Mouse (Mus musculus) lung, embryonic 16.5 days (tissue): Measurements from ENCODE around the gene Slc16a12. TPM values are rescaled to one million over a fixed set of nuclear protein-coding genes. Genes with fewer than 3 reads are reported as not detected.
A peak's percentile ranks its signal among the peaks of the same experiment; 100 is the strongest.
"Not testable (repeated sequence)": the region's sequence is repeated elsewhere in the genome, so short reads cannot be mapped to it uniquely, and the experiment has no call there.

Experiments
- ATAC-seq: fragments of 200-750 bp; cut with Nextera tagmentation; 2 replicates; pipeline ENCODE4 v1.8.0; 2017; ENCODE audit warnings: low read depth, mild to moderate bottlenecking, moderate library complexity
- H3K27ac ChIP-seq: fragments of 300-500 bp; sonication (generic); 2 replicates; pipeline ENCODE4 v1.5.1; 2014; ENCODE audit warnings: mild to moderate bottlenecking, control low read depth, low read length
- H3K27me3 ChIP-seq: fragments of 300-500 bp; sonication (generic); 2 replicates; pipeline ENCODE4 v1.6.1; 2014; ENCODE audit warnings: low read depth, low read length, mixed read lengths; ENCODE audit not compliant: control insufficient read depth, insufficient read depth
- H3K36me3 ChIP-seq: fragments of 300-500 bp; sonication (generic); 2 replicates; pipeline ENCODE4 v1.6.1; 2014; ENCODE audit warnings: low read length; ENCODE audit not compliant: control insufficient read depth, insufficient read depth
- H3K4me1 ChIP-seq: fragments of 300-500 bp; sonication (generic); replicated peaks from 2 replicates; pipeline ENCODE4 v1.6.1; 2014; ENCODE audit warnings: low read length, mixed read lengths; ENCODE audit not compliant: control insufficient read depth, insufficient read depth
- H3K4me2 ChIP-seq: fragments of 300-500 bp; sonication (generic); 2 replicates; pipeline ENCODE4 v1.6.1; 2014; ENCODE audit warnings: low read depth, low read length, control low read depth
- H3K4me3 ChIP-seq: fragments of 300-500 bp; sonication (generic); 2 replicates; pipeline ENCODE4 v1.5.1; 2014; ENCODE audit warnings: mild to moderate bottlenecking, low read length, control low read depth
- H3K9ac ChIP-seq: fragments of 300-500 bp; sonication (generic); 2 replicates; pipeline ENCODE4 v1.6.1; 2014; ENCODE audit warnings: low read length, control low read depth
- H3K9me3 ChIP-seq: fragments of 300-500 bp; sonication (generic); 2 replicates; pipeline ENCODE4 v1.6.1; 2016; ENCODE audit warnings: low read length; ENCODE audit not compliant: control insufficient read depth
- WGBS: fragments of 180-500 bp; shearing (Covaris S2); extraction: QIAGEN DNeasy Blood & Tissue Kit; methylation state at CpG from one replicate; pipeline ENCODE4 v1.1.7; 2014; 5-methylcytosine and 5-hydroxymethylcytosine counted together
- polyA plus RNA-seq: library from polyadenylated mRNA; unstranded; fragments of >200 nt; fragmentation: Nextera tagmentation; extraction: Ambion mirVana; gene quantifications from 2 replicates; pipeline ENCODE4 v1.2.1, GENCODE M21; 2015

Gene Slc16a12
- polyA plus RNA-seq, 1 experiment from 2014 or later, result 16.0 TPM

DNA sequence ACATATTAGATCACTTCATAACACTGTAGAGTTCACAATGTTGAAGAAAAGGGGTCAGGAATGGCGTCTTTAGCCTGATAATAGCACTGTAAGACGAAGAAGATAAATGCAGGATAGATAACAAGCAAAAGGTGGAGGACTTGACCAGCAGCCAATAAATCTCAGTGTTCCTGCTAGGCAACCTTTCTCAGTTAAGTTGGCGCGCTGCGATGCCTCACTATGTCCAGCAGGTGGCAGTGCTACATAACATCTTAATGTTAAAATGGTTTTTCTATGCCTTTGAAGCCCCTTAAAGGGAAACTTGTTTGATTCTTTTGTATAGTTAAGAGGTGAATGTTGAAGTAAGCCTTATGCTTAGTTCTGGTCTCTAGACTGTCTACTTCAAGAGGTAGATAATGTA lies 81.0 kb downstream of the Slc16a12 start:
- Histone ChIP-seq H3K4me2 (no peak overlapping the region), H3K4me1 (no peaks in the 10 kb centered on the region), H3K9me3 (no peaks in the 10 kb centered on the region), H3K27me3 (no peaks in the 10 kb centered on the region), H3K27ac (no peak overlapping the region), H3K4me3 (no peak overlapping the region), H3K36me3 (no peaks in the 10 kb centered on the region), H3K9ac (no peak overlapping the region)
- WGBS, result under 1% methylated on average over 5 of the region's 5 CpGs
- no peak for ATAC-seq

GRCm38 (mm10) chr19:34662740-34663139 lies 84.3 kb downstream of the Slc16a12 start:
- Histone ChIP-seq H3K9me3 (no peaks in the 10 kb centered on the region), H3K4me1 (no peaks in the 10 kb centered on the region), H3K4me3 (no peak overlapping the region), H3K4me2 (no peak overlapping the region), H3K9ac (no peak overlapping the region), H3K36me3 (no peaks in the 10 kb centered on the region), H3K27ac (no peak overlapping the region), H3K27me3 (no peaks in the 10 kb centered on the region)
- no peak for ATAC-seq
- 41% methylated on average over 5 of the region's 5 CpGs for whole genome bisulfite sequencing

DNA sequence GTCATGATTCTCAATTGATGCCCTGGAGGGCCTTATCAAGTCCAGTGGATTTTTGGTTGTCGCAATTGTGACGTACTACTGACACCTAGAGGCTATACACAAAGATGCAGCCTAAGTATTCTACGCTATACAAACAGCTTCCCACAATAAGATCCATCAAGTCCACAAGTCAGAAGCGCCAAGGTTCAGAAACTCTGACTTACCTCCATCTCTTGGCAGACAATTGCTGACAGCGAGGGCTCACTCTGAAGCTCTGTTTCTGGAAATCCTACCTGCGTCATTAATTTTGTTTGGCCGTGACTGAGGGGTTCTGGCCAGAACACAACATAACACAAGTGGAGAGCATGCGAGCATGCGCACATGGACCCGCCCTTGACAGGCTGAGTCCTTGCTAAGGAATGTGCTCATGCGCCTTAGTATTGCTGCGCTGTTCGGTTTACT lies 85.0 kb downstream of the Slc16a12 start:
- Histone ChIP-seq H3K4me3 (peak overlapping the region; percentile 49), H3K36me3 (no peaks in the 10 kb centered on the region), H3K27me3 (no peaks in the 10 kb centered on the region), H3K9ac (no peak overlapping the region), H3K27ac (no peak overlapping the region), H3K9me3 (no peaks in the 10 kb centered on the region), H3K4me1 (no peaks in the 10 kb centered on the region), H3K4me2 (peak overlapping the region; percentile 70)
- WGBS, result 14% methylated on average over 13 of the region's 13 CpGs
- peak; percentile 94 for ATAC-seq

DNA sequence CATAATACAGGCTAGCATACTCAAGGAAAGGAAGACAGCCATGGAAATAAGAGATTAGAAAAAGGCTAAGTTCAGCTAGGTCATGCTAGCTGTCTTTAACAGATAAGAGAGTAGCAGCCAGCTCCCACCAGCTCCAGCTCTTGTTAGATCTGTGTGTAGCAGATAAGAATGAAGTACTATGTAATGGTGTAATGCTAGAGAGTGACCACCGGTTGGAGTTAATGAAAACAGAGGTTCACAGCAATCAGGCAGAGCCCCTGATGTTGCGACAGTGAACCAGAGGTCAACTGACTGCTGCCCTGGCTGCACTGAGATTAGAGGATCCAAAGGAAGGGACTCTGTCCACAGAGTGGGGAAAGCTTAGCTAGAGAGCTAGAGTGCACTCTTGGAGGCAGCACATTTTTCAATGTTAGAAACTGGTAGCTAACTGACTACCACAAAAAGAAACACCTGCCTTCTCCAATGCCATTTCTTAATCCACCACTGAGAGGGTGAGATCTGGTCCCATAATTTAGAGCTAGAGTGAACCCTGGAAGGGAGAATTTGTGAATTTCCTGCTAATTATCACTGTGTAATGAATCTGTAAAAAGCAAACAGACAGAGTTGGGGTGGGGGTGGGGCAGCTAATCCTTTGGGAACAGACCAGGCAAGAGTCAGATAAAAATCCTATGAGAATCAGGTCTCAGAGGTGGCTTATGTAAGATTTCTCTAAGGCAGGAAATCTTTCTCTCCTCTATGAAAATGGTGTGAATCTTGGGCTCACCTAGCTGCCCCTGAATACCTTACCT lies 90.4 kb downstream of the Slc16a12 start:
- Histone ChIP-seq H3K9me3 (no peaks in the 10 kb centered on the region), H3K4me3 (no peak overlapping the region), H3K4me2 (no peak overlapping the region), H3K27ac (no peak overlapping the region), H3K27me3 (no peaks in the 10 kb centered on the region), H3K9ac (no peak overlapping the region), H3K36me3 (no peaks in the 10 kb centered on the region), H3K4me1 (no peaks in the 10 kb centered on the region)
- ATAC-seq, result no peak
- 23% methylated on average over 2 of the region's 2 CpGs for WGBS

- Histone ChIP-seq H3K9me3 (no peaks in the 10 kb centered on the region), H3K9ac (no peak overlapping the region), H3K27me3 (no peaks in the 10 kb centered on the region), H3K27ac (no peak overlapping the region), H3K4me1 (no peaks in the 10 kb centered on the region), H3K4me3 (no peak overlapping the region), H3K4me2 (no peak overlapping the region), H3K36me3 (no peaks in the 10 kb centered on the region)
- WGBS, result 71% methylated on average over 10 of the region's 10 CpGs
- no peak for ATAC-seq
These were observed 91.8 kb downstream of the Slc16a12 start for GRCm38 (mm10) chr19:34655227-34655805.

DNA sequence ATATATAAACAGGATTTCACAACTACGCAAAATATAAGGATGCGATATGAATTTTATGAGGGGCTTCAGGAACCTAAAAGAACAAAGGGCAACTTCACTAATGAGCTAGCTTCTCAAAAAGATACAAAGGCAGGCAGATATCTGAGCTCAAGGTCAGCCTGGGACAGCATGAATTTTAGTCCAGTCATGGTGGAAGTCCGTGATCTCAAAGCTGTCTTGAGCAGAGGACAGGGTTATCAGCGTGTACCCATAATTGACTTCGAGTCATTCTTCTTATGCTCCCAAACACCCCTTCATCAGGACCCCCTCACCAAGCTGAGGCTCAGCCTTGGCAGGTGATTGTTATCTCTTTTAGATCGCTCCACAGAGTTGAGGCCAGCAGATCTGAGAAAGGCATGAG lies 96.1 kb downstream of the Slc16a12 start:
- Histone ChIP-seq H3K9me3 (no peaks in the 10 kb centered on the region), H3K9ac (no peak overlapping the region), H3K4me1 (no peaks in the 10 kb centered on the region), H3K27ac (no peak overlapping the region), H3K27me3 (no peaks in the 10 kb centered on the region), H3K4me2 (no peak overlapping the region), H3K4me3 (no peak overlapping the region), H3K36me3 (no peaks in the 10 kb centered on the region)
- no peak for ATAC-seq
- WGBS, result 73% methylated on average over 6 of the region's 6 CpGs

GRCm38 (mm10) chr19:34650276-34650675 lies 96.8 kb downstream of the Slc16a12 start:
- Histone ChIP-seq H3K9me3 (no peaks in the 10 kb centered on the region), H3K9ac (no peak overlapping the region), H3K4me3 (no peak overlapping the region), H3K36me3 (no peaks in the 10 kb centered on the region), H3K4me2 (no peak overlapping the region), H3K4me1 (no peaks in the 10 kb centered on the region), H3K27ac (no peak overlapping the region), H3K27me3 (no peaks in the 10 kb centered on the region)
- no peak for ATAC-seq
- WGBS, result 76% methylated on average over 3 of the region's 3 CpGs

GRCm38 (mm10) chr19:34647630-34648029 lies 99.5 kb downstream of the Slc16a12 start:
- ATAC-seq, H3K27ac ChIP-seq, H3K9ac ChIP-seq, H3K4me3 ChIP-seq, H3K4me2 ChIP-seq, H3K36me3 ChIP-seq, H3K9me3 ChIP-seq, H3K27me3 ChIP-seq, H3K4me1 ChIP-seq: not testable (repeated sequence)
- WGBS, result 80% methylated on average over 7 of the region's 8 CpGs

- Histone ChIP-seq H3K9ac (no peak overlapping the region), H3K4me2 (no peak overlapping the region), H3K27me3 (no peaks in the 10 kb centered on the region), H3K4me1 (no peaks in the 10 kb centered on the region; the same call in 1 of the 2 replicates), H3K36me3 (no peaks in the 10 kb centered on the region), H3K4me3 (no peak overlapping the region), H3K9me3 (no peaks in the 10 kb centered on the region), H3K27ac (no peak overlapping the region)
- WGBS, result 72% methylated on average over 5 of the region's 5 CpGs
- ATAC-seq, result no peak
These were observed 104.5 kb downstream of the Slc16a12 start for GRCm38 (mm10) chr19:34642616-34643015.
